Mouse (Mus musculus) liver, adult (tissue): Measurements from ENCODE around the gene Tsn.

Experiments
- GATA4 ChIP-seq: IDR thresholded peaks from 2 replicates; pipeline ENCODE4 v1.6.1; 2014; ENCODE audit warnings: mild to moderate bottlenecking, low read length; ENCODE audit not compliant: insufficient replicate concordance

Tsn gene

DNA sequence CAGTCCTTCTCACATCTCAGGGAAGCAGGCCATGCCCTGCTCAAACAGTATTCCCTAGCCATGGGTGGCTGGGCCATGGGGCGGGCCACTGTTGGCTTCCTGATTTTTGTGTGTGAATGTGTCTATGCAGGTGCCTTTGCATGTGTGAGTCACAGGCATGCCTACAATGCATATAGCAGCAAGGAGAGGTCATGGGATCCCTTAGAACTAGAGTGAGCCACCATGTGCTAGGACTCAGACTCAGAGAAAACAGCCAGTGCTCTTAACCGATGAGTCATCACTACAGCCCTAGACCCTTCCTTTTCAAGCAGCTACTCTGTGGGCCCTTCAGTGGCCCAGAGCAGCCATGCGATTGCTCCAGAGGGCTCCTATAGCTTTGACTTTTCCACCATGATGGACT is 17.3 kb downstream of the Tsn start:
- TF ChIP-seq GATA4: no peak

DNA sequence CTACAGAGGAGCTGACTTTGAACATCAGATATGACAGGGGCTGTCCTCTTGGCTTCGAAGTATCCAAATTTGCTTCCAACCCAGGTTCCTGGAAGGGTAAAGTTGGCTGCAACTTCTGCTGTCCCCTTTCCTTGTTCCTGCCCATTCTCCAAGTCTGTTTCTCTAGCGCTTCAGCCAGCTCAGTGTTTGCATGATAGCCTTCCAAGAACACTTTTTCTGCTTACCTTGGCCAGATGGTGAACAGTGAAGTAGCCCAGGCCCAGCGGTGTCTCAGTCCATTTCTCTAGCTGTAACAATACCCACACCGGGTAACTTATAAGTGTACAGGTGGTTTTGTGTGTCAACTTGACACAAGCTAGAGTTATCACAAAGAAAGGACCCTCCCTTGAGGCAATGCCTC is 19.2 kb downstream of the Tsn start:
- TF ChIP-seq GATA4: no peak

GRCm38 (mm10) chr1:118275139-118275538 is 36.4 kb downstream of the Tsn start:
- no peak for TF ChIP-seq GATA4

DNA sequence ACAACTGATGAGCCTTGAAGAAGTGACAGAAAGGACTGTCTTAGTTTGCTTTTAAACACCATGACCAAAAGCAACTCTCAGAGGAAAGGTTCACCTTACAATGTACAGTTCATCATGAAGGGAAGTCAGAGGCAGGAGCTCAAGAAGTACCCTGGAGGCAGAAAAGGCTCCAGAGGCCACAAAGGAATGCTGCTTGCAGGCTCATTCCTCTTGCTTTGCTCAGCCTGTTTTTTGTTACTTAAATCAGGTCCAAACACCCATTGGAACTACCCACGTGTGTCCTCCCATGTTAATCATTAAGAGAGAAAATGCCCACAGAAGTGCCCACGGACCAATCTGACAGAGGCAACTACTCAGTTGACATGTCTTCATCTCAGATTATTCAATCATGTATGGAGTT is 59.6 kb downstream of the Tsn start:
- no peak for TF ChIP-seq GATA4
